Mouse (Mus musculus): Measurements from ENCODE around the gene Spata2.

DNA sequence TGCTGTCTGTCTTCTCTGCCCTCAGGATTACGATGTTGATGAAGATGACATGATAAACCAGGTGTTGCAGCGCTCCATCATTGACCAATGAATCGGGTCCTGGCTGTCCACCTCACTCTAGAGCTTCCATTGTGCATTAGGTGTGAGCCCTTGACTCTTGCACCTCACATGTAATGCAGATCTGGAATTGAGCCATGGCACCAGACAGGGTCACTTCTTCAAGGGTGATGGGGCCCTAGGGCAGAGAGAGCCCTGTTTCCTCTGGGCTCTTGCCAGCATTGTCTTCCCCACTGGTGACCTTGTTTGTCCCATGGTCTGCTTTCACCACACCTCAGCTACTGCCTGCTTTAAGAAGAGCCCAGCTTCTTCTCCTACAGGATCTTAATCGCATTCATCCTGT is 22.0 kb upstream of the Spata2 start:
- TF ChIP-seq CTCF (IDR thresholded peaks at IDR 0.05; ENCODE audit: low read depth, low read length), result no peak
- TF ChIP-seq EP300 (IDR thresholded peaks at IDR 0.05; ENCODE audit: insufficient read depth, low read depth, low read length), result no peak
- TF ChIP-seq POLR2A (IDR thresholded peaks at IDR 0.05; ENCODE audit: insufficient read depth, low read length), result no peak
